Mouse (Mus musculus) central nervous system, embryonic 18 days (tissue): Measurements from ENCODE around the gene Smco3. TPM values are rescaled to one million over a fixed set of nuclear protein-coding genes. Genes with fewer than 3 reads are reported as not detected.

Source experiments
- polyA plus RNA-seq: library from polyadenylated mRNA; depleted of rRNA; stranded (reverse); fragments of >200 nt; gene quantifications from 2 replicates; pipeline ENCODE4 v1.2.3, GENCODE M21; 2012; rRNA removed

Gene Smco3
- 1.1 and 1.7 TPM in 2 replicates for polyA plus RNA-seq

DNA sequence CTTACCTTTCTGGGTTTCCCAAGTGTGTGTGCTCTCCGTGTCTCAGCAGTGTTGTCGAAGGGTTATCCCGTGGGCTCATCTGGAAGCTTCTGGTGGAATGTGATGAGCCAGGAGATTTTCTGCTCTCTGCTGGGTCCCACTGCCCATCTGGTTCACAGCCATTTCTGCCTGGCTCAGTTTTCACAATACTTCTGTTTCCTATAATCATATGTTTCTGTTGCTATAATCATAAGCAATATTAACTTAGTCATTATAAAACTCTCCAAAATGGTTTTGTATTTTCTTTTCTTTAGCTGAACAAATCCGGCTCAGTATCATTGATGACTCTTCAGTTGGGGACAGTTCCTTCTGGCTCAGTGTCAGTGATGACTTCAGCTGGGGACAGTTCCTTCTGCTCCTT, at the start of gene Smco3:
Smco3 (minus strand) TSS at position 101 of the 400 bp plus-strand sequence.

DNA sequence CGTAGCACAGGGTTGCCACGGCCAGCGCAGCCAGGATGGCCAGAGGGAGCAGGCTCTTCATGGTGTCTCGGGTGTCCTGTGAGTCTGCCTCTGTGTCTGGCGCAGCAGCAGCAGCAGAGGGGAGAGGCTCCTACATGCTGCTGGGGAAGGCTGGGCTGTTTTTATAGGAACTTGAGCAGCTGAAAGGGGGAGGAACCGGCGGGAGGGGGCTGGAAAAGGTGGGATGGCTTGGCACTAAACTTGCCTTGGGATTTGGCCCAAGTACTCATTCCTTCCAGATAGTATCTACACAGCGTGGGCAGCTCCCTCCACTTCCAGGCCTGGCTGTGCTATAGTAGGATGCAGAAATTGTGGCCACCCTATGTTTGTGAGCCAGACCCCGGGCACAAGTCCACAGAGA, 40.4 kb upstream of the Smco3 start, which contains the start of gene Mgp:
Mgp (minus strand) TSS at position 154 of the 400 bp plus-strand sequence.

DNA sequence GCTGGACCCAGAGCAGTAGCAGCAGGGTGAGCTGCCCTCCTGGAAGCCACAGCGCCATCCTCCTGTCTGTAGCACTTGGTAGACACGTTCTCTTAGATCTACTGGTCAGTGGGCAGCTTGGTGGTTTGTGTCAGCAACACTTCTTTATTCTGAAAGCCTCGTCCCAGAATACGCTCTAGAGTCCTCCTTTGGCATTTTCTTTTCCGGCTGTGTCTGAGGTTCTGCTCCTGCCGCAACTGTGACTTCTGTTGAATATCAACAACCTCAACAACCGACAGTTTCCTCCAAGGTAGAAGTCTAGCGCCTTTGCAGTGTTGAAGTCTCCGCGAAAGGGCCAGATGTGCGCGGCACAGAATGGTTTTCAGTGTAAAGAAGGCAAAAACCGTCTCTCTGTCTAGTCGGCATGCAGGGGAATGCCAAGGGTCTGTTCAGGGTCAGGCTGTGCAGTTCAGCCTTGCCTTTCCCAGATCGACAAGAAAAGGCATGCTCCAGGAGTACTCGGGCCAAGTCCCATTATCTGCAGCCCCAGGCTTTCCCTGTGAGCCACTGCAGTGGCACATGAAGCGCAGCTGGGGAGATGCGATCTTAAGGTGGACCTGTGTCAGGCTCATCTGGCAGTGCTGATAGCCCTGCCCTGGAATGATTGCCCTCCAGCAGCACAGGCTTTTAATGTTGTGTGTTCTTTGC, 22.1 kb upstream of the Smco3 start, which contains the start of gene Art4:
Art4 (minus strand) TSS at position 548 of the 687 bp plus-strand sequence.

DNA sequence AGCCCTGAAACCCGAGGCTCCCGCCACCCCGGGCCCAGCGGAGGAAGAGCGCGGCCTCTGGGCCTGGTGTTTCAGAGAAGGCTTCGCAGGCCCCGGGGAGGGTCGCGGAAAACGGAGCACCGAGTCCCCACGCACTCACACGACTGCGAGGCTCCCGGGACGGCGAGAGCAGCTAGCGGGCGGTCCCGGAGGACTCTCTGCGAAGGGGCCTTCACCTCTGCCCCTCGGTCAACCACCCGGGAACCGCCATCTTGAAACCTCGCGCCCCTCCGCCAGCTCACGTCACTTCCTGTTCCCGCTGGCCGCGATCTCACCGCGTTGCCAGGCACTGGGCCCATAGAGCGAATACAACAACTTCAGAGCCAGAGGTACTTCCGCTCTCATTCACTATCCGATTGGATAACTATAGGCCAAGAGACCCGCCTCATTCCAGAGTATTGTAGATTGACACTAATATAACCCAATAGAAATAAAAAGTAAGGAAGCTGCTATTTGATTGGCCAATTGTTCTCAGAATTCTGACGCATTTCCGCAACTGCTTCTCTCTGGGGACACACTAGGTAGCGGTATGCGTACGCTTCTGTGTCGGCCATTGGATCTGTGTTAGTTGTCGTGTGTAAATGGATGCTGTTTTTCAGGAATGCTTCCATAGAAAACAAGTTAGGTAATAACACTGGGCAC, 7.2 kb downstream of the Smco3 start, which contains the start of gene Wbp11:
Wbp11 (minus strand) TSS at position 353 of the 681 bp plus-strand sequence.

DNA sequence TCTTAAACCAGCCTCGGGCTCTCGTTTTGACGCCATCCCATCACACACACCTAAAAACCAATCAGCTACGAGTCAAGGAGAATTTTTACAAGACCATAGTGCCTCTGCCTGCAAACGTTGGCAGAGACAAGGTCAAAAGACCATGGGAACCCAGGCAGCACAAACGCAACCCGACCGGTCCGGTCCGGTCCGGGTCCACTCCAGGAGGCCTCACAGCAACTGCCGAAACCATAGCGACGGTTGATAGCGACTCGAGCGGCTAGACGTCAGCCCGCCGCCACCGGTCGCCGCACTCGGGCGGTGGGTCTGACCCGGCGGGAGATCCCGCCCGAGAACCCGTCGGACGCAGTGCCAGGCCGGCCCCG, 7.8 kb downstream of the Smco3 start, which contains the start of gene BC049715:
BC049715 (plus strand) TSS at position 111 of the 365 bp plus-strand sequence.

DNA sequence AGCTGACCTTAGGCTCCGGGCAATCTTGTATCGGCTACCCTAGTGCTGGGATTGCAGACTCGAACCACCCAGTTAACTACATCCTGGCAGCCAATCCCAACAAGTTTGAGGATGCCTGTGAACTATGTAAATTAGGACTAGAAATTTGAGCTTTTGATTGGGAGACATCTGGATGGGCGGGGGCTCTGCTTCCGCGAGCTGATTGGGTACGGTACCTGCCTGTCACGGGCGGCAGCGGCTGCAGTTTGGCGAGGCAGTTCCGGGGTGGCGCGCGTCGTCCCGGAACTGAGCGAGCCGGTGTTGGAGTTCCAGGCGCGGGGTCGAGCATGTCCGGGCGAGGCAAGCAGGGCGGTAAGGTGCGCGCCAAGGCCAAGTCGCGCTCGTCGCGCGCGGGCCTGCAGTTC, 27.2 kb downstream of the Smco3 start, which contains the start of gene H2afj:
H2afj (plus strand) TSS at position 231 of the 404 bp plus-strand sequence.

DNA sequence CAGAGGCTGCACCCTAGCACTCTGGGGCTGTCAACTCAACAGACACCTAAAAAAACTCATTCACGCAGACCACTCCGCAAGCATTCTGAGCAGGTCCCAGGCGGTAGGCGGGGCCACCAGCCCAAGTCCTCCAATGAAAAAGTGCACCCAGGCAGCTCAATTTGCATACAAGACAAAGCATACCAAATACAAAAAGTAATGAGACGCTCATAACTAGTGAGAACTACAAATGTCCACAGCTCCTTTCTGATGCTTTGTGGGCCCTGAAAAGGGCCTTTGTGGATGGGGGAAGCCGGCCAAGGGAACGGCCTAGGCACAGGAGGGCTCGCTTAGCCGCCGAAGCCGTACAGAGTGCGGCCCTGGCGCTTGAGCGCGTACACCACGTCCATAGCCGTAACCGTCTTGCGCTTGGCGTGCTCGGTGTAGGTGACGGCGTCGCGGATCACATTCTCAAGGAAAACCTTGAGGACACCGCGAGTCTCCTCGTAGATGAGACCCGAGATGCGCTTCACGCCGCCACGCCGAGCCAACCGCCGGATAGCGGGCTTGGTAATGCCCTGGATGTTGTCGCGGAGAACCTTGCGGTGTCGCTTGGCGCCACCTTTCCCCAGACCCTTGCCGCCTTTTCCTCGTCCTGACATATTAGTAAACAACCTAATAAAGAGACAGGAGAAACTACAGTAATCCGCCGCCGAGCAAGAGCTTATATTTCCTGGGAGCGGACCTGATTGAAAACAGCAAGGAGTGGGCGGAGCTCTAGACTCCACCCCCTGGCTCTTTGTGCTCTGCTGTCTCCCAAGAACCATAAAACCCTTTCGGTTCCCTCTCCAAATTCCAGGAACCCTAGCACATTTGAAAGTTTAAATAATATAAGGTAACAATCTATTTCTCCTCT, 31.3 kb downstream of the Smco3 start, which contains the start of gene Hist4h4:
Hist4h4 (minus strand) TSS at position 677 of the 895 bp plus-strand sequence.

DNA sequence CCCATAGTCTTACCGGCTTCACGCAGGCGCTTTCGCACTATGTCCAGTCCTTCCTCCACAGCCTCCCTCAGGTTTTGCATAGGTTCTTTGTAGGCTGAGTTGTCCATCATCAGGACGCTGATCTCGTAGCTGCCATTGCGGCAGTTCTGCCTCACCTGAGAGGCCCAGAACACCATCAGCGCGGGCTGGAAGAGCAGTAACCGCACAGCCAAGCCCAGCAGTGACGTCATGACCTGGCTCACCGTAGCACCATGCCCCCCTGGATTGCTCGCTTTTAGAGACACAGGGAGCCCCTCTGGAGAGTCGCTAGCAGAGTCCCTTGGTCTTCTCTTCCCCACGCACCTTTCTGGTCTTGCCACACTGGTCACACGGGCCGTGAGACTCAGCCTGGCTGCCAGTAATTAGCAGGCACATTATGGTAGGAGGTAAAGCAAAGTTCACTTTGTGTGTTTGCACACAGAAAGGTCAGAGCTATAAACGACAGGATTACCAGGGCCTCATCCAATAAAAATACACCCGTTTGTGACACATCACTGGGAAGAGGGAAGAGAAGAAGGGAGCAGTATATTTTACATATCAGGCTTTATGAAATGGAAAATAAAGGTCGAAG, 53.8 kb downstream of the Smco3 start, which contains the start of gene Gucy2c:
Gucy2c (minus strand) TSS at position 389 of the 610 bp plus-strand sequence.

Other genes with a start within 250 kb of the Smco3 start
- 0.14 and 0.31 TPM in 2 replicates for gene Plbd1, start 173.5 kb downstream of the Smco3 start, polyA plus RNA-seq
- 0.30 and 0.37 TPM in 2 replicates for gene Gucy2c, start 53.7 kb downstream of the Smco3 start, polyA plus RNA-seq
- 0.60 and 0.75 TPM in 2 replicates for gene Hist4h4, start 31.0 kb downstream of the Smco3 start, polyA plus RNA-seq
- 73.2 and 75.6 TPM in 2 replicates for gene H2afj, start 27.2 kb downstream of the Smco3 start, polyA plus RNA-seq
- 0.59 and 1.1 TPM in 2 replicates for gene BC049715, start 7.8 kb downstream of the Smco3 start, polyA plus RNA-seq
- 43.1 and 52.5 TPM in 2 replicates for gene Wbp11, start 7.2 kb downstream of the Smco3 start, polyA plus RNA-seq
- 0.06 and 0.24 TPM in 2 replicates for gene Art4, start 22.3 kb upstream of the Smco3 start, polyA plus RNA-seq
- gene Mgp, start 40.4 kb upstream of the Smco3 start, polyA plus RNA-seq = 38.6 and 79.1 TPM in 2 replicates
- 0.35 and 0.53 TPM in 2 replicates for gene Erp27, start 86.7 kb upstream of the Smco3 start, polyA plus RNA-seq
- 0.25 and 1.2 TPM in 2 replicates for gene Pde6h, start 88.4 kb upstream of the Smco3 start, polyA plus RNA-seq
- 22.5 and 30.8 TPM in 2 replicates for gene Arhgdib, start 106.4 kb upstream of the Smco3 start, polyA plus RNA-seq